Mouse (Mus musculus): Measurements from ENCODE around the gene Hdgfl2.

DNA sequence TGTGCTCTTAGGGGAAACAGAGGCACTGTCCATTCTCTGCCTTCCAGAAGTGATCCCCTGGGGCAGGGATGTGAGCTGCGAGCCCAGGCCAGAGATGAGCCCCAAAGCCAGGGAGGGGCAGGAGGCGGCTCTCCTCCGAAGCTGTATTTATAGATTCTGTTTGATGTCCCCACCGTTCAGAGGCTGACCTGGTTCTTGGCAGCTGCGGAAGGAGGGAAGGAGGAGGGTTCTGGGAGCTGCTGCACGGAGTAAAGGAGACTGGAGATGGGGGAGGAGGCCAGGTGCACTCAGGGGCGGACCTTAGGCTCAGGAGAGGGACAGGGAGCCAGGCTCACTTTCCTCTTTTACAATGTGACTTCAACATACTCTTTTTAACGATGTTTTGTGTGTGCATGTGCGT is 66.7 kb downstream of the Hdgfl2 start:
- no peak for TF ChIP-seq CTCF (IDR thresholded peaks at IDR 0.05; ENCODE audit: borderline replicate concordance, control insufficient read depth, extremely low read depth, insufficient read depth, low read length, poor library complexity)
- TF ChIP-seq POLR2A (IDR thresholded peaks at IDR 0.05; ENCODE audit: control insufficient read depth, extremely low read depth, insufficient read depth, low read length, poor library complexity): no peak

Data from thymus, adult 2 months (tissue).